Mouse (Mus musculus) thymus, adult 2 months (tissue): ENCODE data around the gene Tbp.

Experiments used
- CTCF ChIP-seq: fragments of 200-500 bp; IDR thresholded peaks from 2 replicates; pipeline ENCODE4 v1.5.1; 2012; ENCODE audit warnings: mild to moderate bottlenecking, control low read depth, low read length, moderate library complexity, borderline replicate concordance; ENCODE audit not compliant: control insufficient read depth, poor library complexity, insufficient read depth; ENCODE audit errors: extremely low read depth
- POLR2A ChIP-seq: fragments of 200-500 bp; IDR thresholded peaks from 2 replicates; pipeline ENCODE4 v1.6.1; 2012; ENCODE audit warnings: mild to moderate bottlenecking, low read length, control low read depth, moderate library complexity; ENCODE audit not compliant: control insufficient read depth, poor library complexity, insufficient read depth; ENCODE audit errors: extremely low read depth

GRCm38 (mm10) chr17:15472671-15473070 is 27.0 kb upstream of the Tbp start:
- no peak for TF ChIP-seq CTCF
- TF ChIP-seq POLR2A = no peak
